Mouse (Mus musculus): ENCODE data around the gene Bco1.

DNA sequence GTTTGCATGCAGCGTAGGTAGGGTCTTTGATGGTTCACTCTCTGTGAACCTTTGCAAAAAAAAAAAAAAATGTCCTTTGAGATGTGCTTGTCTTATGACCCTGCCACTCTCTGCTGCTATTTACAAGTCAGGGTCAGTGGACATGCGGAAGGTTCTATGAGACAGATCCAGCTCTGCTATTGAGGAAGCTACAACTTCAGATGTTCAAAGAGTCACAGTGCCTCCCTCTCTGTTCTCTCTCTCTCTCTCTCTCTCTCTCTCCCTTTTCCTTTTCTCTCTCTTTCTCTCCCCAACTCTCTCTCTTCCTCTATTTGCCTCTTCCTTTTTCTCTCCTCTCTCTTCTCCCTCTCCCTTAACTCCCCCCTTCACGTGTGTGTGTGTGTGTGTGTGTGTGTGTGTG is 41.5 kb upstream of the Bco1 start:
- no peak for TF ChIP-seq CTCF (IDR thresholded peaks at IDR 0.05; ENCODE audit: extremely low read depth, insufficient read depth, insufficient read length, insufficient replicate concordance)
- no peak for TF ChIP-seq POLR2A (IDR thresholded peaks at IDR 0.05; ENCODE audit: low read depth, low read length)

Measured in spleen, adult 2 months (tissue).